Mouse (Mus musculus): ENCODE data around the gene Olfr1116.
"Not testable (repeated sequence)": the region's sequence is repeated elsewhere in the genome, so short reads cannot be mapped to it uniquely, and the experiment has no call there.

Gene Olfr1116

GRCm38 (mm10) chr2:87267234-87267633 is at the start of gene Olfr1116:
Olfr1116 (plus strand) TSS chr2:87267534.
- no peak for DNase-seq

- DNase-seq = no peak
Measured at GRCm38 (mm10) chr2:87247713-87248112, 19.6 kb upstream of the Olfr1116 start, which contains the start of gene Olfr1115. Olfr1115 (plus strand) TSS chr2:87248013.

GRCm38 (mm10) chr2:87293977-87294376 is 26.6 kb downstream of the Olfr1116 start:
- not testable (repeated sequence) for DNase-seq

GRCm38 (mm10) chr2:87307281-87307680 is 39.9 kb downstream of the Olfr1116 start, which contains the start of gene Olfr1118:
Olfr1118 (plus strand) TSS chr2:87307581.
- DNase-seq = no peak

All from right cerebral cortex, postnatal 14 days (tissue).